Mouse (Mus musculus): ENCODE measurements around the gene Nedd4. TPM values are rescaled to one million over a fixed set of nuclear protein-coding genes. Genes with fewer than 3 reads are reported as not detected.

The Nedd4 gene
- total and polyA plus RNA-seq, 3 experiments: 129 to 357 (median 317) TPM

DNA sequence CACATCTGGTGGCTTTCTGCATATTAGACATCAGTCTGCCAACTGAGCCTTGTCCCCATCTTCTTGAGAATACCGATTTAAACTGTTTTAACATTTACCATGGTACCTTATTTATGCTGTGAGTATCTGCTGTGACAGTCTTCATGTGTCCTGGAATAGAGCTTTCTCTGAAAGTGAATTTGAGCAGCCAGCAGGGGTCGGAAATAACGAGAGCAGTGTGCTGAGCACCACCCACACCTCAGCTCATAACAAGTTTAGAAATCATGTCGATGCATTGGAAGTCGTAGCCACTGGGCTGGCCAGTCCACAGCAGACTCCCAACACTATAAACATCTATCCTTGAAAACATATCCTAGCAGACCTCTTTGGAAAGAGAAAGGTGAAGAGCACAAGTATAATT lies 27.4 kb downstream of the Nedd4 start:
- Histone ChIP-seq H3K27me3 (ENCODE audit: control insufficient read depth, insufficient read depth, low read length) (no peaks in the 10 kb centered on the region), H3K79me2 (replicated peaks; ENCODE audit: control insufficient read depth, insufficient read depth, low read length) (peaks cover 5% of the 10 kb centered on the region), H3K9ac (ENCODE audit: low read depth, low read length) (no peak overlapping the region), H3K36me3 (ENCODE audit: control insufficient read depth, insufficient read depth, low read length) (peaks cover 75% of the 10 kb centered on the region), H3K27ac (no peak overlapping the region), H3K4me1 (ENCODE audit: control insufficient read depth, insufficient read depth, low read length) (peaks cover 26% of the 10 kb centered on the region), H3K4me3 (no peak overlapping the region)
- WGBS: 30% methylated on average over 5 of the region's 5 CpGs
- intact Hi-C loops (cut with DNase I): no loop called here
- DNase-seq: no peak
- TF ChIP-seq POLR2A (IDR thresholded peaks at IDR 0.05; ENCODE audit: insufficient read depth, low read depth, low read length) (no peak), CTCF (IDR thresholded peaks at IDR 0.05) (peak; percentile 35)

DNA sequence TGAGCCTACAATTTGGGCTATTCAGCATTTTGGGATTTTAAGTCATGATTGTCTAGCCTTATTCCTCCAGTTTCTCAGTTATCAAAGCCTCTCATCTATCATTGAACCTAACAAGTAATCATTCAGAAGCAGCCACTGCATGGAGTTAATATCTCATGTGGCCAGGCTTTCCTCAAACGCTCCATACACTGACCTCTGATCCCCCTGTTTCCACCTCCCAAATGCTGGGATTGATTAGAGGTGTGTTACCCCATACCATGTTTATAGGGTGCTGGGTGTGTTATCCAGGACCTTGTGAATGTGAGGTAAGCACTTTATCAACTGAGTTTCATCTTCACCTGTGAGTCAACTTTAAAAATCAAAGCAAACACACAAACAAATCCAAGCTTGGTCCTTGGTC lies 28.7 kb downstream of the Nedd4 start:
- H3K27me3 ChIP-seq (ENCODE audit: control insufficient read depth, insufficient read depth, low read length): no peaks in the 10 kb centered on the region
- no peak overlapping the region for H3K9ac ChIP-seq (ENCODE audit: low read depth, low read length)
- H3K4me1 ChIP-seq (ENCODE audit: control insufficient read depth, insufficient read depth, low read length): peaks cover 28% of the 10 kb centered on the region
- no peak overlapping the region for H3K27ac ChIP-seq
- no peak for DNase-seq
- H3K4me3 ChIP-seq: no peak overlapping the region
- peaks cover 78% of the 10 kb centered on the region for H3K36me3 ChIP-seq (ENCODE audit: control insufficient read depth, insufficient read depth, low read length)
- H3K79me2 ChIP-seq (replicated peaks; ENCODE audit: control insufficient read depth, insufficient read depth, low read length): peaks cover 5% of the 10 kb centered on the region
- WGBS: 44% methylated on average over 1 of the region's 1 CpGs
- no peak for TF ChIP-seq CTCF (IDR thresholded peaks at IDR 0.05)
- no peak for TF ChIP-seq EP300 (IDR thresholded peaks at IDR 0.05; ENCODE audit: insufficient read depth, low read depth, low read length)
- TF ChIP-seq POLR2A (IDR thresholded peaks at IDR 0.05; ENCODE audit: insufficient read depth, low read depth, low read length): no peak
- intact Hi-C loops (cut with DNase I): no loop called here

DNA sequence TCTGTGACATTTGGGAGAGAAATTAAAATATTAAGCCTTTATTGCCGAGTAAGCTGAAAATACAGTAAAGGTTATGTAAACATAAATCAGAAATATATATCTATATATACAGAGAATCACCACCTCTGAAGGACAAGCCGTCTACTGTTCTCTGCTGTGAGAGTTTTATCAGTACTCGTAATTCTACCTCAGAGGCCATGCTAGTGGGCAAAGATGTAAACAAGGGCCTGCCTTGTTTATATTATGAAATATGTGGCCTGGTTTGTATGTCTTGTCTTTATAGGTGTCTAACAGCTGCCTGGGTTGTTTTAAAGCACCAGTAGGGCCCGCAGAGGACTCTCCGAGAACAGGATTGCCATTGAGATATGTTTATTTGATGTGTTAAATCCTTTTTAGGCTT lies 29.8 kb downstream of the Nedd4 start:
- DNase-seq: no peak
- H3K27ac ChIP-seq: peak overlapping the region; percentile 3; the same call in 1 of the 2 replicates
- H3K9ac ChIP-seq (ENCODE audit: low read depth, low read length): no peak overlapping the region
- intact Hi-C loops (cut with DNase I): no loop called here
- H3K27me3 ChIP-seq (ENCODE audit: control insufficient read depth, insufficient read depth, low read length): no peaks in the 10 kb centered on the region
- 75% methylated on average over 5 of the region's 5 CpGs for WGBS
- peaks cover 24% of the 10 kb centered on the region for H3K4me1 ChIP-seq (ENCODE audit: control insufficient read depth, insufficient read depth, low read length)
- H3K4me3 ChIP-seq: no peak overlapping the region
- peaks cover 7% of the 10 kb centered on the region; the same call in 1 of the 2 replicates for H3K79me2 ChIP-seq (replicated peaks; ENCODE audit: control insufficient read depth, insufficient read depth, low read length)
- peaks cover 78% of the 10 kb centered on the region for H3K36me3 ChIP-seq (ENCODE audit: control insufficient read depth, insufficient read depth, low read length)
- TF ChIP-seq EP300 (IDR thresholded peaks at IDR 0.05; ENCODE audit: insufficient read depth, low read depth, low read length) (no peak), CTCF (IDR thresholded peaks at IDR 0.05) (no peak), POLR2A (IDR thresholded peaks at IDR 0.05; ENCODE audit: insufficient read depth, low read depth, low read length) (no peak)

DNA sequence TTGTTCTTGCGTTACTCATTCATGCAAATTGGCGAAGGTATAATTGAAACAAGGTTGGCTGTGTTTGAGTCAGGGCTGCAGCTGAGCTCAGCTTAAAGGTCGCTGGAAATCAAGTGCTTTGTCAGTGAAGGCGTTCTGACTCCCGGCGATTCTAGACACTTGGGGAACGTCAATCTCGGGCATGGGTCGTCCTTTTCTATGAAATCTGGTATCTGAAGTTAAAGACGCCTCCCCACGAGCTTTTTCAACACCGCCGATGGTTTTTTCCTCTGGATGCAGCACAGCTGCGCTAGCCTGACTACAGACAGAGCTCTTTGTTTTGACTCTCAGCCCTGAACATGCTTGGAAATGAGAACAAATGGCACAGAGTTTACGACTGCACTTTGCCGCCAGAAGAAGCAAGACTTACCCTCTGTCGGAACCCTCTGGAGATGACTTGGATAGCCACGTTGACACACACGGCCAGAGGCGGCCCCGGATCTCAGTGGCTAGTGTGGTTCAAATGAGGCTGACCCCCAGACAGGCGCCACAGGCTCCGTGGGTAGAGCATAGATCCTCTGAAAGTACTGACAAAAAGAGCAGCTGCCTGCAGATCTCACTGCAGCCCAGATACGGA lies 31.0 kb downstream of the Nedd4 start:
- Histone ChIP-seq H3K4me1 (ENCODE audit: control insufficient read depth, insufficient read depth, low read length) (peaks cover 23% of the 10 kb centered on the region), H3K4me3 (no peak overlapping the region), H3K79me2 (replicated peaks; ENCODE audit: control insufficient read depth, insufficient read depth, low read length) (peaks cover 9% of the 10 kb centered on the region; the same call in 1 of the 2 replicates), H3K27me3 (ENCODE audit: control insufficient read depth, insufficient read depth, low read length) (no peaks in the 10 kb centered on the region), H3K9ac (ENCODE audit: low read depth, low read length) (no peak overlapping the region), H3K27ac (peak overlapping the region; percentile 27; the same call in 1 of the 2 replicates), H3K36me3 (ENCODE audit: control insufficient read depth, insufficient read depth, low read length) (peaks cover 77% of the 10 kb centered on the region)
- WGBS: 46% methylated on average over 24 of the region's 24 CpGs
- intact Hi-C loops (cut with DNase I): no loop called here
- TF ChIP-seq EP300 (IDR thresholded peaks at IDR 0.05; ENCODE audit: insufficient read depth, low read depth, low read length) (no peak), POLR2A (IDR thresholded peaks at IDR 0.05; ENCODE audit: insufficient read depth, low read depth, low read length) (no peak), CTCF (IDR thresholded peaks at IDR 0.05) (no peak)
- peak; percentile 26 to 52 for DNase-seq

DNA sequence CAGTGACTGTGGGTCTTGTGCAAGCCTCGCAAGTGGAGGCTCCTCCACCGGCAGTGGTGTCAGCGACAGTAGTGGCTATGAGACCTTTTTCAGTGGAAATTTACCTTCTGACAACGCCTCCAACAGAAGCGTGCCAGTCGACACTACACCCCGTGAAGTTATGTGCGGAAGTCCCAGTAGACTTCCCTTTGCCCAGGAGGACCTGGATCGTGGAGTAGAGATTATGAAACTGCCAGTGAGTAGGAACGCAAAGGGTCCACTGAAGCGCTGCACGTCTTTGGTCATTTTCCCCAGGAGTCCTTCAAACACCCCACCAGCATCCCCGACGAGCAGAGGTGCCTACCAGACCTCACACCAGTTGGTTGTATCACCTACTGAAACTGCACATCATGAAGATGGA lies 31.7 kb downstream of the Nedd4 start:
- peaks cover 26% of the 10 kb centered on the region for H3K4me1 ChIP-seq (ENCODE audit: control insufficient read depth, insufficient read depth, low read length)
- no peak overlapping the region for H3K4me3 ChIP-seq
- WGBS: 51% methylated on average over 14 of the region's 14 CpGs
- H3K9ac ChIP-seq (ENCODE audit: low read depth, low read length): no peak overlapping the region
- no peak overlapping the region; the same call in 1 of the 2 replicates for H3K27ac ChIP-seq
- H3K79me2 ChIP-seq (replicated peaks; ENCODE audit: control insufficient read depth, insufficient read depth, low read length): peaks cover 9% of the 10 kb centered on the region; the same call in 1 of the 2 replicates
- H3K36me3 ChIP-seq (ENCODE audit: control insufficient read depth, insufficient read depth, low read length): peaks cover 77% of the 10 kb centered on the region
- intact Hi-C loops (cut with DNase I): no loop called here
- no peaks in the 10 kb centered on the region for H3K27me3 ChIP-seq (ENCODE audit: control insufficient read depth, insufficient read depth, low read length)
- DNase-seq: peak in 1 of 2 experiments; percentile 19
- TF ChIP-seq EP300 (IDR thresholded peaks at IDR 0.05; ENCODE audit: insufficient read depth, low read depth, low read length) (no peak), POLR2A (IDR thresholded peaks at IDR 0.05; ENCODE audit: insufficient read depth, low read depth, low read length) (no peak), CTCF (IDR thresholded peaks at IDR 0.05) (no peak)

DNA sequence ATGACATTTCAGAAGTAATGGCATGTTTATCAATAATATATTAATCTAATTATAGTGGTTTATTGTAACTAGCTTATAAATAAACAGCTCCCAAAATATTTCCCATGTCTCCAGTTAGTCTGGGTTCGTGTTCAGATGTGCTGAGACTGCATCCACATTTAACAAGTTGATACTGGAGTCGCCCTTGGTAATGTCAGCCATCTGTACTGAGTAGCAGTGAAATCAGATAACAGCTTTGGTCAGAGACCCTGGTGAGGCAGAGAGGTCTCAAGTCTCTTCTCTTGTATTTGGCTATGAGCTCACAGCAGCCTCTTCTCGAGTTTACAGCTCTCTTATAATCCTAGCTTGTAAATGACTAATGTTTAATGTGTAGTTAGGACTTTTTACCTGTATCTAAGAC lies 34.4 kb downstream of the Nedd4 start:
- DNase-seq: no peak
- WGBS: 35% methylated on average over 3 of the region's 3 CpGs
- Histone ChIP-seq H3K27me3 (ENCODE audit: control insufficient read depth, insufficient read depth, low read length) (no peaks in the 10 kb centered on the region), H3K9ac (ENCODE audit: low read depth, low read length) (no peak overlapping the region), H3K4me1 (ENCODE audit: control insufficient read depth, insufficient read depth, low read length) (peaks cover 29% of the 10 kb centered on the region), H3K79me2 (replicated peaks; ENCODE audit: control insufficient read depth, insufficient read depth, low read length) (peaks cover 10% of the 10 kb centered on the region; the same call in 1 of the 2 replicates), H3K4me3 (no peak overlapping the region), H3K36me3 (ENCODE audit: control insufficient read depth, insufficient read depth, low read length) (peaks cover 78% of the 10 kb centered on the region), H3K27ac (peak overlapping the region; percentile 46)
- TF ChIP-seq EP300 (IDR thresholded peaks at IDR 0.05; ENCODE audit: insufficient read depth, low read depth, low read length) (no peak), POLR2A (IDR thresholded peaks at IDR 0.05; ENCODE audit: insufficient read depth, low read depth, low read length) (no peak), CTCF (IDR thresholded peaks at IDR 0.05) (no peak)
- intact Hi-C loops (cut with DNase I): no loop called here
